Mouse (Mus musculus) limb, embryonic 11.5 days (tissue): ENCODE measurements around the gene Ppp1r9a. TPM values are rescaled to one million over a fixed set of nuclear protein-coding genes. Genes with fewer than 3 reads are reported as not detected.
A peak's percentile ranks its signal among the peaks of the same experiment; 100 is the strongest.

Experiments used
- ATAC-seq: fragments of 200-750 bp; cut with Nextera tagmentation; 2 replicates; pipeline ENCODE4 v1.8.0; 2017; ENCODE audit warnings: low read depth; ENCODE audit not compliant: insufficient number of reproducible peaks, low FRiP score, low TSS enrichment
- DNase-seq: peaks from one replicate; pipeline ENCODE4 v3.0.0-alpha.2; 2015; ENCODE audit warnings: low spot score
- H3K27ac ChIP-seq: fragments of 300-500 bp; sonication (generic); replicated peaks from 2 replicates; pipeline ENCODE4 v1.5.1; 2014; ENCODE audit warnings: low read depth, mild to moderate bottlenecking, low read length
- H3K27me3 ChIP-seq: fragments of 300-500 bp; sonication (generic); 2 replicates; pipeline ENCODE4 v1.6.1; 2014; ENCODE audit warnings: mild to moderate bottlenecking, low read length, mixed read lengths; ENCODE audit not compliant: control insufficient read depth, insufficient read depth
- H3K36me3 ChIP-seq: fragments of 300-500 bp; sonication (generic); 2 replicates; pipeline ENCODE4 v1.6.1; 2014; ENCODE audit warnings: mild to moderate bottlenecking, low read length, moderate library complexity, mixed read lengths; ENCODE audit not compliant: control insufficient read depth, insufficient read depth
- H3K4me1 ChIP-seq: fragments of 300-500 bp; sonication (generic); 2 replicates; pipeline ENCODE4 v1.6.1; 2014; ENCODE audit warnings: low read length, mixed read lengths; ENCODE audit not compliant: control insufficient read depth, insufficient read depth
- H3K4me2 ChIP-seq: fragments of 300-500 bp; sonication (generic); 2 replicates; pipeline ENCODE4 v1.6.1; 2014; ENCODE audit warnings: low read depth, mild to moderate bottlenecking, moderate library complexity; ENCODE audit not compliant: severe bottlenecking
- H3K4me3 ChIP-seq: fragments of 300-500 bp; sonication (generic); 2 replicates; pipeline ENCODE4 v1.5.1; 2014; ENCODE audit warnings: low read depth, low read length
- H3K9ac ChIP-seq: fragments of 300-500 bp; sonication (generic); 2 replicates; pipeline ENCODE4 v1.6.1; 2014; ENCODE audit warnings: mild to moderate bottlenecking, low read length
- H3K9me3 ChIP-seq: fragments of 300-500 bp; sonication (generic); 2 replicates; pipeline ENCODE4 v1.6.1; 2016; ENCODE audit warnings: low read length; ENCODE audit not compliant: control insufficient read depth
- WGBS: fragments of 180-500 bp; shearing (Covaris S2); extraction: QIAGEN DNeasy Blood & Tissue Kit; methylation state at CpG from one replicate; pipeline ENCODE4 v1.1.7; 2014; 5-methylcytosine and 5-hydroxymethylcytosine counted together
- polyA plus RNA-seq: library from polyadenylated mRNA; unstranded; fragments of >200 nt; fragmentation: Nextera tagmentation; extraction: Ambion mirVana; gene quantifications from 2 replicates; pipeline ENCODE4 v1.2.1, GENCODE M21; 2014

The Ppp1r9a gene
- polyA plus RNA-seq, 1 experiment from 2014 or later = 27.9 TPM

GRCm38 (mm10) chr6:4940086-4940485 lies 37.4 kb downstream of the Ppp1r9a start:
- Histone ChIP-seq H3K36me3 (no peaks in the 10 kb centered on the region), H3K4me2 (no peak overlapping the region), H3K9ac (no peak overlapping the region), H3K27me3 (no peaks in the 10 kb centered on the region), H3K9me3 (no peaks in the 10 kb centered on the region), H3K4me3 (no peak overlapping the region), H3K27ac (no peak overlapping the region), H3K4me1 (peaks cover 11% of the 10 kb centered on the region; the same call in 1 of the 2 replicates)
- 70% methylated on average over 6 of the region's 6 CpGs for WGBS
- ATAC-seq = 0 out of 2 replicates have a peak, but pooled peaks have one; percentile 31
- DNase-seq = no peak

- WGBS = 92% methylated on average over 9 of the region's 9 CpGs
These were observed 37.9 kb downstream of the Ppp1r9a start for GRCm38 (mm10) chr6:4940639-4941038.

DNA sequence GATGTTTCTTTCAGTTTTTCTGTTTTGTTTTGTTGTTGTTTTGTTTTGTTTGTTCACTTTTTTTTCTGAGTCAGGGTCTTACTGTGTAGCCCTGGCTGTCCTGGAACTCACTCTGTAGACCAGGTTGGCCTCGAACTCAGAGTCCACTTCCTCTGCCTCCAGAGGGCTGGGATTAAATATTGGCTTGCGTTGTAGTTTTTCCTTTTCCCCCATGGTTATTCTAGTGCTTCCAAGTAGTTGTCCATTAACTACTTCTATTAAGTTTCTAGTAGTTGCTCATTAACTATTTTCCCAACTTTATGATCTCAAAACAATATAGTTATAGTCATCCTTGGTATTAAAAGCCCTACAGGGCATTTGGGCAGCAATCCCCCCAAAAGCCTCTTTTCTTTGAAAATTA lies 41.1 kb downstream of the Ppp1r9a start:
- DNase-seq (no peak), ATAC-seq (no peak)
- 94% methylated on average over 2 of the region's 2 CpGs for WGBS
- no peaks in the 10 kb centered on the region for H3K27me3 ChIP-seq
- H3K27ac ChIP-seq = no peak overlapping the region
- H3K9ac ChIP-seq = no peak overlapping the region
- no peak overlapping the region for H3K4me2 ChIP-seq
- peaks cover 8% of the 10 kb centered on the region; the same call in 1 of the 2 replicates for H3K4me1 ChIP-seq
- no peak overlapping the region for H3K4me3 ChIP-seq
- H3K36me3 ChIP-seq = no peaks in the 10 kb centered on the region
- H3K9me3 ChIP-seq = no peaks in the 10 kb centered on the region

More at GRCm38 (mm10) chr6:4940639-4941038, 37.9 kb downstream of the Ppp1r9a start:
- Histone ChIP-seq H3K9ac (no peak overlapping the region), H3K4me3 (no peak overlapping the region), H3K4me2 (no peak overlapping the region), H3K27me3 (no peaks in the 10 kb centered on the region), H3K4me1 (peaks cover 11% of the 10 kb centered on the region; the same call in 1 of the 2 replicates), H3K36me3 (no peaks in the 10 kb centered on the region), H3K27ac (no peak overlapping the region), H3K9me3 (no peaks in the 10 kb centered on the region)
- no peak for DNase-seq
- no peak for ATAC-seq

GRCm38 (mm10) chr6:4948056-4948455 lies 45.3 kb downstream of the Ppp1r9a start:
- H3K9ac ChIP-seq = no peak overlapping the region
- H3K27me3 ChIP-seq = no peaks in the 10 kb centered on the region
- H3K4me2 ChIP-seq = no peak overlapping the region
- 89% methylated on average over 4 of the region's 4 CpGs for WGBS
- peaks cover 12% of the 10 kb centered on the region for H3K4me1 ChIP-seq
- no peaks in the 10 kb centered on the region for H3K9me3 ChIP-seq
- ATAC-seq (no peak), DNase-seq (no peak)
- no peaks in the 10 kb centered on the region for H3K36me3 ChIP-seq
- H3K4me3 ChIP-seq = no peak overlapping the region
- no peak overlapping the region for H3K27ac ChIP-seq

DNA sequence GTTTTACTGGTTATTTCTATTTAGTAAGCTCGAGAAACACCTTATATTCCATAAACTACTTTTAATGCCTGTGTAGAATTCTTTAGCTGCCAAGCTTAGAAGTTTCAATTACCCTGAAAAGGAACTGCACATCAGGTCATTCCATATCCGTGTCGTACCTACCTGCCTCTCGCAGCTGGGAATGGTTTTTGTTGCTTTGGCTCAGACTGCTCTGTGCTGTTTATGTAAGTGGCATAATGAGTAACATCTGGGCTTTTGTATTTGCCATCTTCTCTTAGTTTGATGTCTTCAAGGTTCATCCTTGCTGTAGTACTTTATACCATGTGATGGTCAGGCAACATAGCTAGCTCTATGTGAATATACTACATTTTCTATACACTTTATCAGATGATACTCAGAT lies 47.0 kb downstream of the Ppp1r9a start:
- no peak overlapping the region for H3K4me2 ChIP-seq
- H3K9ac ChIP-seq = no peak overlapping the region
- ATAC-seq (no peak), DNase-seq (no peak)
- no peak overlapping the region for H3K27ac ChIP-seq
- 17% methylated on average over 4 of the region's 4 CpGs for WGBS
- no peaks in the 10 kb centered on the region for H3K9me3 ChIP-seq
- H3K4me3 ChIP-seq = no peak overlapping the region
- peaks cover 12% of the 10 kb centered on the region for H3K4me1 ChIP-seq
- no peaks in the 10 kb centered on the region for H3K36me3 ChIP-seq
- H3K27me3 ChIP-seq = no peaks in the 10 kb centered on the region

DNA sequence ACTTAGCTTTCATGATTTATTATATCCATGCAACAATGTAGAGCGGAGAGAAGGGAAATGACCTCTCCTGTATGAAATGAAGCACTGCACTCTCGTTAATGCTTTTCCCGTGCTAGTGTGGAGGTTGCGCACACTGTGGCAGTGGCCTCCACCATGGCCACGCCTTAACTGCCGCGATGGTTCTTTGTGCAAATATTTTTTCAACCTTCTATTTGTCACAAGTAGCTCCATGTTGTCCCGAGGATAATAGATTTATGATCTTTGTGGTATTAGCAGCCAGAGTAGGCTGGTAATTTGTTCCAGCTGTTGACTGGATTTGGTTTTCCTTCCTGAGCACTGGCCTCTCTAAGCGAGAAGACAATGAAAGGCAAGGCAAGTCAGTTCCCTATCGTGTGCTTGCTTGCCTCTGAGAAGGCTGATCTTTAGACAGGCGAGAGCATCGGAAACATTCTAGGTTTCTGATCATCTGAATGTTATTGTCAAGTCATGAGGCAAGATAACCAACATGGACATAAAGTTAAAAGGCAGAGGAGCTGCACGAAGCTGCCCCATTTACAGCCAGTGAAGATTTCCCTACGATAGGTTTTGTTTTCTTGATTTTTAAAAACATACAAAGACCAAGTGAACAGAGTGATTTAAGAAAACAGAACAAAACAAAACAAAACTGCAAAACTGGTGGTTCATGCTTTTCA lies 50.5 kb downstream of the Ppp1r9a start:
- H3K27me3 ChIP-seq = no peaks in the 10 kb centered on the region
- DNase-seq = peak; percentile 74
- WGBS = 23% methylated on average over 14 of the region's 14 CpGs
- H3K9ac ChIP-seq = no peak overlapping the region
- H3K36me3 ChIP-seq = no peaks in the 10 kb centered on the region
- H3K9me3 ChIP-seq = no peaks in the 10 kb centered on the region; the same call in 1 of the 2 replicates
- peak; percentile 80 for ATAC-seq
- H3K4me3 ChIP-seq = no peak overlapping the region
- H3K4me2 ChIP-seq = no peak overlapping the region
- H3K4me1 ChIP-seq = peaks cover 12% of the 10 kb centered on the region
- peak overlapping the region; percentile 65 for H3K27ac ChIP-seq

GRCm38 (mm10) chr6:4956651-4957050 lies 53.9 kb downstream of the Ppp1r9a start:
- no peaks in the 10 kb centered on the region for H3K27me3 ChIP-seq
- no peaks in the 10 kb centered on the region for H3K36me3 ChIP-seq
- 0 out of 2 replicates have a peak, but pooled peaks cover 5% of the 10 kb centered on the region for H3K4me1 ChIP-seq
- H3K27ac ChIP-seq = no peak overlapping the region
- no peak overlapping the region for H3K4me2 ChIP-seq
- no peak overlapping the region for H3K9ac ChIP-seq
- 71% methylated on average over 6 of the region's 6 CpGs for WGBS
- no peak overlapping the region for H3K4me3 ChIP-seq
- DNase-seq = no peak
- H3K9me3 ChIP-seq = no peaks in the 10 kb centered on the region; the same call in 1 of the 2 replicates
- ATAC-seq = no peak

- Histone ChIP-seq H3K36me3 (no peaks in the 10 kb centered on the region), H3K9ac (no peak overlapping the region), H3K4me1 (no peaks in the 10 kb centered on the region), H3K9me3 (no peaks in the 10 kb centered on the region), H3K27me3 (no peaks in the 10 kb centered on the region), H3K4me2 (no peak overlapping the region), H3K27ac (no peak overlapping the region), H3K4me3 (no peak overlapping the region)
- WGBS = 87% methylated on average over 4 of the region's 4 CpGs
- ATAC-seq (no peak), DNase-seq (no peak)
These were observed 59.5 kb downstream of the Ppp1r9a start for GRCm38 (mm10) chr6:4962197-4962596.
